Mouse (Mus musculus) lung, adult 2 months (tissue): ENCODE results near the gene Vwa7.

Experiments used
- CTCF ChIP-seq: fragments of 200-500 bp; IDR thresholded peaks from 2 replicates; pipeline ENCODE4 v1.5.1; 2011; ENCODE audit warnings: mild to moderate bottlenecking, low read length, control low read depth; ENCODE audit not compliant: insufficient read depth
- POLR2A ChIP-seq: fragments of 200-500 bp; IDR thresholded peaks from 2 replicates; pipeline ENCODE4 v1.6.1; 2011; ENCODE audit warnings: low read depth, mild to moderate bottlenecking, control low read depth, low read length, borderline replicate concordance; ENCODE audit errors: extremely low read depth

DNA sequence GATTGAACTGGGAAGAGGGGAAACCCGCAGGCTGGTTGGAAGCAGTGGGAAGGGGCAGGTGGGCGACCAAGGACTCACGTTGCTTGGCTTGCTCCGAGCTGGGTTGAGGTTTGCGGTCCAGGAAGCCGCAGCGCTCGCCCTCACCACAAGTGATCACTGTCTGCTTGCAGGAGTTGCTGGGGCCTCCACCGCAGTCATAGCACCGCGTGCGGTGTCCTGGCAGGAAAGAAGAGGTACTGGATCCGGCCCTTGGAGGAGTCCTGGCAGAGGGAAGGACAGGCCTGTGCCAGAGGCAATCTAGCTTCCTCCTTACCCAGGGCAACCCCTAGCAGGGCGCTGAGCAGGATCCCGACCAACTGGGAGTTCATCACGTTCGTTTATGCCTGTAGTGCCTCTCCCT is 57.7 kb downstream of the Vwa7 start:
- TF ChIP-seq POLR2A (no peak), CTCF (no peak)
